Mouse (Mus musculus): ENCODE results near the gene Gna15. TPM values are rescaled to one million over a fixed set of nuclear protein-coding genes. Genes with fewer than 3 reads are reported as not detected.

Gene Gna15
- polyA plus RNA-seq, 1 experiment from 2014 or later, result 11.3 TPM

GRCm38 (mm10) chr10:81497401-81498270 lies 26.4 kb downstream of the Gna15 start:
- peaks cover 47% of the 10 kb centered on the region for H3K4me1 ChIP-seq (replicated peaks; ENCODE audit: control insufficient read depth, insufficient read depth, low read length)
- H3K9ac ChIP-seq (ENCODE audit: low read depth, low read length), result peak overlapping the region; percentile 64
- WGBS, result 56% methylated on average over 17 of the region's 17 CpGs
- H3K27ac ChIP-seq (ENCODE audit: low read depth, low read length), result peak overlapping the region; percentile 62
- no peaks in the 10 kb centered on the region for H3K27me3 ChIP-seq (replicated peaks; ENCODE audit: control insufficient read depth, insufficient read depth, low read length)
- no peaks in the 10 kb centered on the region for H3K9me3 ChIP-seq (ENCODE audit: control insufficient read depth, low read length)
- ATAC-seq (replicated peaks; ENCODE audit: low FRiP score), result peak; percentile 18; the same call in 1 of the 2 replicates
- peaks cover 8% of the 10 kb centered on the region for H3K36me3 ChIP-seq (ENCODE audit: control insufficient read depth, insufficient read depth, low read length)
- H3K4me2 ChIP-seq, result peak overlapping the region; percentile 78
- peak overlapping the region; percentile 92 for H3K4me3 ChIP-seq (ENCODE audit: low read depth, low read length)
- DNase-seq (ENCODE audit: low spot score), result no peak

- H3K9me3 ChIP-seq (ENCODE audit: control insufficient read depth, low read length), result no peaks in the 10 kb centered on the region
- H3K4me2 ChIP-seq, result peak overlapping the region; percentile 78
- no peak for ATAC-seq (replicated peaks; ENCODE audit: low FRiP score)
- H3K36me3 ChIP-seq (ENCODE audit: control insufficient read depth, insufficient read depth, low read length), result peaks cover 10% of the 10 kb centered on the region
- WGBS, result 28% methylated on average over 4 of the region's 4 CpGs
- peaks cover 44% of the 10 kb centered on the region for H3K4me1 ChIP-seq (replicated peaks; ENCODE audit: control insufficient read depth, insufficient read depth, low read length)
- peak overlapping the region; percentile 64 for H3K9ac ChIP-seq (ENCODE audit: low read depth, low read length)
- H3K27ac ChIP-seq (ENCODE audit: low read depth, low read length), result peak overlapping the region; percentile 62
- no peaks in the 10 kb centered on the region for H3K27me3 ChIP-seq (replicated peaks; ENCODE audit: control insufficient read depth, insufficient read depth, low read length)
- peak overlapping the region; percentile 92 for H3K4me3 ChIP-seq (ENCODE audit: low read depth, low read length)
- no peak for DNase-seq (ENCODE audit: low spot score)
Measured at GRCm38 (mm10) chr10:81496969-81497368, 27.1 kb downstream of the Gna15 start.

DNA sequence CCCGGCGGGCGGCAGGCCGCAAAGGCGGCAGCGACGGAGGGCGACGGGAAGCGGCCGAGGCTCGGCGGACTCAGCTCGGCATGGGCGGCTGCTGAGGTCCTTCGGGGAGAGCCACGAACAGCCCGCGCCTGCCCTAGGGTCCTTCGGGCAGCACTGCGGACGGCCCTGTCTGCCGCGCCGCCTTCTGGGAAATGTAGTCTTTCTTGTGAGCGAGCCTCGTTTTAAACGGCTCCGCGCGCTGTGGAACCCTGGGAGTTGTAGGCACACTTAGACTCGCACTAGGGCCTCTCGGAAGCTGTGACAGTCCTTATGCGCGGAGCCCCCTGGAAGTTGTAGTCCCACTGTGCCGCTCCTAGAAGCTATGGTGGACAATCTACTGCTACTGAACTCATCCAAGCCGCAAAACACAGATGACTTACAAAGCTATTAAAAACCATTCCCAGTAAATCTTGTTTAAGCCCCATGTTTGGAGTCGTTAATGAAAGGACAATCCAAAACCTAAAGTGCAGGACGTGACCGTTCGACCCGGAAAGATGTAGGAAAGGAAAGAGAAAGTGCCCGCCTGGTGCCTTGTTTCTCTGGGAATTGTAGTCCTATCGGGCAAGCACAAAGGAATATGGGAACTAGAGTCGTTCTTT lies 27.6 kb downstream of the Gna15 start, which contains the start of gene Ncln:
Gene Ncln, minus strand, starts transcription at position 129 of the 638 bp plus-strand sequence.
- peak; percentile 94 for ATAC-seq (replicated peaks; ENCODE audit: low FRiP score)

DNA sequence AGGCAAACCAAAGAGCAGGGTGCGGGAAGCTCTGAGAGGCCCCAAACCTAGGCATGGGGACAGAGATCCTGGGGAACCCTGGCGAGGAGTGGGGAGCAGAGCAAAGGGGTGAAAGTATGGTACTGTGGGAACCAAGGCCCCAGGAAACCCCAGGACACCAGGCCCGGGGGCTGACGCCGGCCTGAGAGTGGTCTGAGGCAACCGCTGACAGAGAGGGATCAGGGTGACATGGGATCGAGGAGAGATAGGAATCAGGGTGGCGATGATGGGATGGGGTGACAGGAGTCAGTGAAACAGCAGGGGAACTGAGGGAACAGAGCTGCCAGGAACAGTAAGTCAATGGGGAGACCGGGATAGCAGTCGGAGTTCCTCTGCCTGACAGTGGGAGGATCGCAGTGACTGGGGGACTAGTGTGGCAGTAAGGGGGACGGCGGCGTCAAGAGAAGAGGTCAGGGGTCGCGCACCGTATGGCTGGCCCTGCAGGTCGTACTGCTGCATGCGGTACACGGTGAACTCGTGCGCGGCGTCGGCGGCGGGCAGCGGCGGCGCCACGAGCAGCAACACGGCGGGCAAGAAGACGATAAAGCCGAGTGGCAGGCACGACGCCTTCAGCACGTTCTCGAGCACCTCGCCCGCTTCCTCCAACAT lies 28.3 kb downstream of the Gna15 start:
- DNase-seq (ENCODE audit: low spot score), result no peak
- under 1% methylated on average over 41 of the region's 41 CpGs for WGBS
- H3K9me3 ChIP-seq (ENCODE audit: control insufficient read depth, low read length), result no peaks in the 10 kb centered on the region
- peak; percentile 11 for ATAC-seq (replicated peaks; ENCODE audit: low FRiP score)
- H3K36me3 ChIP-seq (ENCODE audit: control insufficient read depth, insufficient read depth, low read length), result peaks cover 19% of the 10 kb centered on the region
- H3K27me3 ChIP-seq (replicated peaks; ENCODE audit: control insufficient read depth, insufficient read depth, low read length), result no peaks in the 10 kb centered on the region
- H3K4me2 ChIP-seq, result peak overlapping the region; percentile 78
- H3K9ac ChIP-seq (ENCODE audit: low read depth, low read length), result peak overlapping the region; percentile 95
- peak overlapping the region; percentile 92 for H3K4me3 ChIP-seq (ENCODE audit: low read depth, low read length)
- H3K4me1 ChIP-seq (replicated peaks; ENCODE audit: control insufficient read depth, insufficient read depth, low read length), result peaks cover 44% of the 10 kb centered on the region
- peak overlapping the region; percentile 74 for H3K27ac ChIP-seq (ENCODE audit: low read depth, low read length)

More for the DNA sequence above, 27.6 kb downstream of the Gna15 start, which contains the start of gene Ncln:
- Histone ChIP-seq H3K4me3 (ENCODE audit: low read depth, low read length) (peak within 1 kb of the TSS; percentile 92), H3K27ac (ENCODE audit: low read depth, low read length) (peak within 1 kb of the TSS; percentile 74), H3K4me2 (peak within 1 kb of the TSS; percentile 78), H3K9ac (ENCODE audit: low read depth, low read length) (peak within 1 kb of the TSS; percentile 95), H3K4me1 (replicated peaks; ENCODE audit: control insufficient read depth, insufficient read depth, low read length) (peaks cover 44% of the 10 kb centered on the region), H3K9me3 (ENCODE audit: control insufficient read depth, low read length) (no peaks in the 10 kb centered on the region), H3K36me3 (ENCODE audit: control insufficient read depth, insufficient read depth, low read length) (peaks cover 14% of the 10 kb centered on the region), H3K27me3 (replicated peaks; ENCODE audit: control insufficient read depth, insufficient read depth, low read length) (no peaks in the 10 kb centered on the region)
- DNase-seq (ENCODE audit: low spot score), result peak; percentile 98
- WGBS, result under 1% methylated on average over 45 of the region's 45 CpGs

GRCm38 (mm10) chr10:81495151-81495550 lies 28.9 kb downstream of the Gna15 start:
- H3K4me2 ChIP-seq, result peak overlapping the region; percentile 78
- H3K27me3 ChIP-seq (replicated peaks; ENCODE audit: control insufficient read depth, insufficient read depth, low read length), result no peaks in the 10 kb centered on the region
- peak overlapping the region; percentile 95 for H3K9ac ChIP-seq (ENCODE audit: low read depth, low read length)
- H3K4me3 ChIP-seq (ENCODE audit: low read depth, low read length), result peak overlapping the region; percentile 92
- 62% methylated on average over 6 of the region's 6 CpGs for WGBS
- peak overlapping the region; percentile 74; the same call in 1 of the 2 replicates for H3K27ac ChIP-seq (ENCODE audit: low read depth, low read length)
- no peaks in the 10 kb centered on the region for H3K9me3 ChIP-seq (ENCODE audit: control insufficient read depth, low read length)
- no peak for ATAC-seq (replicated peaks; ENCODE audit: low FRiP score)
- no peak for DNase-seq (ENCODE audit: low spot score)
- H3K36me3 ChIP-seq (ENCODE audit: control insufficient read depth, insufficient read depth, low read length), result peaks cover 25% of the 10 kb centered on the region
- peaks cover 44% of the 10 kb centered on the region for H3K4me1 ChIP-seq (replicated peaks; ENCODE audit: control insufficient read depth, insufficient read depth, low read length)

DNA sequence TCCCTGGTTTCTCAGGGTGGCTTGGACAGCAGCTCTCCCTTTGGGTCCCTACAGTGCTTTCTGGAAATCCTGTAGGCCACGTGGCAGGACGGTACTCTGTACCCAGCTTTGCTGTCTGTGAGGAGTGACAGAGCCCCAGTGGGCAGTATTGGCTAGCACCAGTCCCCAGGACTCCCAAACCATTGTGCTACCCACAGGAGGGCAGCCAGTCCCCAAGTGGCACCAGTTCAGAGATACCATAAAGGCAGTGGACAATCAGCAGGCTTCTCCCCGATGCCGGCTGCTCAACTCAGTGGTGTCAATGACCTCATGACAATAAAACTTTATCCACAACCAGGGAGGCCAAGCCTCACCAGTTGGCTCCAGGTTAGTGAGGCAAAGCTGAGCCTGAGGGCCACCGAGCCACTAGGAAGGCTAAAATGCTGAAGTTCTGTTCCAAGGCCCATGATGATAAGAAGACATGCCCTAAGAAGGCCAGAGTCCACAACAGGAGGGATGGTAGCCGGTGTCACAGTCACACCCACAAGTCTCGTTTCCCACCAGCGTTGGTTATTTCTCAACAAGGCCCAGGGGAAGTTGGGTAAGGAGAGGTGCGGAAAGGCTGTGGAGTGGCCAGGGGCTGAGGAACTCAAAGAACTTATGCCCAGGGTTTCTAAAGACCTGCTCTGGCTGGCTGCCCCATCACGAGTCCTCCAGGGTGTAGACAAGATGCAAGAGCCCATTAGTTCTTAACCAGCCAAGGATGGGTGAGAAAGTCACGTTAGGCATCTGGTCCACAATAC lies 29.6 kb downstream of the Gna15 start:
- no peak for ATAC-seq (replicated peaks; ENCODE audit: low FRiP score)
- no peaks in the 10 kb centered on the region for H3K9me3 ChIP-seq (ENCODE audit: control insufficient read depth, low read length)
- peak overlapping the region; percentile 78 for H3K4me2 ChIP-seq
- DNase-seq (ENCODE audit: low spot score), result no peak
- H3K4me3 ChIP-seq (ENCODE audit: low read depth, low read length), result peak overlapping the region; percentile 92
- H3K9ac ChIP-seq (ENCODE audit: low read depth, low read length), result peak overlapping the region; percentile 95
- peaks cover 30% of the 10 kb centered on the region for H3K36me3 ChIP-seq (ENCODE audit: control insufficient read depth, insufficient read depth, low read length)
- H3K27me3 ChIP-seq (replicated peaks; ENCODE audit: control insufficient read depth, insufficient read depth, low read length), result no peaks in the 10 kb centered on the region
- WGBS, result 75% methylated on average over 11 of the region's 11 CpGs
- H3K4me1 ChIP-seq (replicated peaks; ENCODE audit: control insufficient read depth, insufficient read depth, low read length), result peaks cover 42% of the 10 kb centered on the region
- H3K27ac ChIP-seq (ENCODE audit: low read depth, low read length), result no peak overlapping the region

DNA sequence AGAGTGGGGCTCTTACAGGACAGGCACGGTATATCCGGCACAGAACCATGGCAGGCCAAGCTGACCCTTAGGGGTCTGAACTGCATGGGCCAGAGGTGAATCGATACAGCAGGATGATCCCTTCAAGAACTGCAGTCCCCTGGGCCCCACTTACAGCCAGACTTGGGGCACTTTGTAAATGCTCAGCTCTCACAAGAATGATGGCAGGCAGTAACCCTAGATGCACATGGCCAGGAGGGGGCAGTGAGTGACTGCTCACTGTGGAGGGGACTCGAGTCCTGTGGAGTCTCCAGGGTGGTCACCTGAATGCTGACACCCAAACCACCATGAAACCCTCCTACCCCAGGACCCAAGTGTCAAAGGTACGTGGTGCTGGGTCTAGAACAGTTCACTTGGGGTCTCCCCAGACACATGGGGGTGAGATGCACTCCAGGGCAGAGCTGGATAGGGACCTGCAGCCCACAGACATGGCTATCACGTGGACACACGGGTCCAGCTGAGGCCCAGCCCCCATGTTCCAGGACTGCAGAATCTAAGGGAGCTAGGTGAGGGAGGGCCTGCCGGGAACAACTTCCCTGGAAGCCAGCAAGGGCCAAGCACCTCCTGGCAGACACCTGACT lies 30.3 kb downstream of the Gna15 start:
- no peaks in the 10 kb centered on the region for H3K27me3 ChIP-seq (replicated peaks; ENCODE audit: control insufficient read depth, insufficient read depth, low read length)
- ATAC-seq (replicated peaks; ENCODE audit: low FRiP score) (no peak), DNase-seq (ENCODE audit: low spot score) (no peak)
- 83% methylated on average over 8 of the region's 8 CpGs for WGBS
- no peak overlapping the region for H3K4me2 ChIP-seq
- H3K9ac ChIP-seq (ENCODE audit: low read depth, low read length), result no peak overlapping the region
- peaks cover 34% of the 10 kb centered on the region for H3K36me3 ChIP-seq (ENCODE audit: control insufficient read depth, insufficient read depth, low read length)
- H3K4me1 ChIP-seq (replicated peaks; ENCODE audit: control insufficient read depth, insufficient read depth, low read length), result peaks cover 36% of the 10 kb centered on the region
- H3K27ac ChIP-seq (ENCODE audit: low read depth, low read length), result no peak overlapping the region
- H3K4me3 ChIP-seq (ENCODE audit: low read depth, low read length), result peak overlapping the region; percentile 18
- H3K9me3 ChIP-seq (ENCODE audit: control insufficient read depth, low read length), result no peaks in the 10 kb centered on the region
